Mouse (Mus musculus): ENCODE measurements around the gene Fam217b. TPM values are rescaled to one million over a fixed set of nuclear protein-coding genes. Genes with fewer than 3 reads are reported as not detected.

Fam217b gene
- total RNA-seq, 1 experiment from 2014 or later = 19.8 TPM

DNA sequence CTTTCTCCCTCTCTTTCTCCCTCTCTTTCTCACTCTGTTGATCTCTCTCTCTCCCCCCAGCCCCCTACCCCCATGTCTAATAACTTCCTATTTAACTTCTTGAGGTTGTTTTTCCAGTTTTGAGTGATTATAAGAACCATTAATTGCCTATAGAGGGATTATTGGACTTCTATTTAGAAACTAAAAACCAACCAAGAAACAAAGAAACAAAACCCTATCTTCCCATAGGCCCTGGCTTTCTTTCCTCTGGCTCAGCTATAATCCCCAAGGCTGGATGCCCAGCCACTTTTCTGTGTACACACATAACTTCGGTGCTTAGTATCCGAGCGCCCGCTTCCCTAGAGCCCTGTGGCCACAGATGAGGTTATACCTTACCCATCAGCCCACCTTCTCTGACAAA lies 15.9 kb downstream of the Fam217b start, which contains the start of gene Cdh26:
Cdh26 (plus strand) TSS at position 301 of the 400 bp plus-strand sequence.
- no peak for ATAC-seq (ENCODE audit: extremely low read depth, insufficient number of reproducible peaks, low FRiP score, poor library complexity, severe bottlenecking)

DNA sequence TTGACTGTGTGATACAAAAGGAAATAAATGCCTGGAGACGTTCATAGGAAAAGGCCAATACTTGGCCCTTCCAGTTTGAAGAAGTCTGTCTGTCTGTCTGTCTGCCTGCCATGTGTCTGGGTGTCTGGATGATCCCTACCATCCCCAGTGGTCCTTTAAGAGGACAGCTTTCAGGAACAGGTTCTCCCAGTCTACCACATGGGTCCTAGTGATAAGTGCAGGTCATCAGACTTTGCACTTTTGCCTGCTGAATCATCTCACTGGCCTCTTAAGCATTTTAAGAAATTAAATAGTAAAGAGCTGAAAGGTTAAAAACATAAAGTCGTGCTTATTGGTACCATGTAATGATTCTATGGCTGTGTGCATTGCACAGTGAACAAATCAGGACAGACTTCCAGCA lies 19.2 kb downstream of the Fam217b start:
- no peak for ATAC-seq (ENCODE audit: extremely low read depth, insufficient number of reproducible peaks, low FRiP score, poor library complexity, severe bottlenecking)

DNA sequence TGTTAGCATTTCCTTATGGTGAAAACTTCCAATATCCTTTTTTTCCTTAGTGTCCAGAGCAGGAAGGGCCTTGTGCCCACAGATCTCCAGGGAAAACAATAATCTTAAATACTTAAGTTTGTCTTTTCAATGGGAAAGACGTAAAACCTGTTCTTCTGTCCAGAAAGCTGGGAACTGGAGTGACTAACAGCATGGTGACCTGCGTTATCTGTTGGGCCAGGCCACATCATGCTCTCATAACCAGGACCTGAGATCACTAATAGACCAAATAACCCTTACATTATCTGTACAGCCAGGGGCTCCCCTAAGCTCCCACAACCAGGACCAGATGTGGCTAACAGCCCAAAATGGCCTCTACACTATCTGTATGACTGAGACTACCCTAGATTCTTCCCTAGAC lies 19.6 kb downstream of the Fam217b start:
- no peak for ATAC-seq (ENCODE audit: extremely low read depth, insufficient number of reproducible peaks, low FRiP score, poor library complexity, severe bottlenecking)

GRCm38 (mm10) chr2:178437311-178437710 lies 23.0 kb downstream of the Fam217b start:
- no peak for ATAC-seq (ENCODE audit: extremely low read depth, insufficient number of reproducible peaks, low FRiP score, poor library complexity, severe bottlenecking)

- no peak for ATAC-seq (ENCODE audit: extremely low read depth, insufficient number of reproducible peaks, low FRiP score, poor library complexity, severe bottlenecking)
Measured at GRCm38 (mm10) chr2:178449386-178449785, 35.1 kb downstream of the Fam217b start.

DNA sequence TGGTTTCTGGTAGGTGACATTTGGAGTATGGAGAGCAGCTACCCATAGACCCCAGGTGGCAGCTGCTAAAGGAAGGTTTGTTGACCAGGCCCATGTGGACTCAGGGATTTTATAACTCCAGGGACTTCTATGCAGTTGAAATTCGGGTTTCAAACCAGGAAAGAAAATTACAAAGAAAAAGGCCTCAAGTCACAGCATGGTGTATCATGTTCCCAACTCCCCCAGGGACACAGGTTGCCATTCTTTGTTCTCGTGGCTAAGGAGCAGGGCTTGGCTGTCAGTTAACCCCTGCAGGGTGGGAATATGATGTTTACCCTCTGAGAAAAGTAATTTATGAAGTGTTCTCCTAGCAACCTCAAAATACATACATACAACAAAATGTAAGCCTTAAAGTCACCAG lies 35.9 kb downstream of the Fam217b start:
- no peak for ATAC-seq (ENCODE audit: extremely low read depth, insufficient number of reproducible peaks, low FRiP score, poor library complexity, severe bottlenecking)

DNA sequence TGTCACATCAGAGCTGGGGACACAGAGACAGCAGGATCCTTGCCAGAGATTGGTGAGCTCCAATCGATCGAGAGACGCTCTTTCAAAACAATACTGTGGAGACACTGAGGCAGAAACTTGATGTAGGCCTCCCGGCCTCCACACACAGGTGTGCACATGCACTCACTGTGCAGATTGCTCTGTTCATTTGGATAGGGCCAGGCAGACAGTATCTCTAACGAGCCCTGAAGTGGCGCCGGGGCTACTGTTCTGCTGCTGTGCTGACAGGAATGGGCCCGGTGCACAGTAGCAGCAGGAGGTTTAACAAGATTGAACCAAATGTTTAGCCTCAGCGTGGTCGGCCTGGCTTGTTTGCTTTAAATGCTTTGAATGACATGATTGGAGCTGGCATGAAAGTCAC lies 36.6 kb downstream of the Fam217b start:
- no peak for ATAC-seq (ENCODE audit: extremely low read depth, insufficient number of reproducible peaks, low FRiP score, poor library complexity, severe bottlenecking)

DNA sequence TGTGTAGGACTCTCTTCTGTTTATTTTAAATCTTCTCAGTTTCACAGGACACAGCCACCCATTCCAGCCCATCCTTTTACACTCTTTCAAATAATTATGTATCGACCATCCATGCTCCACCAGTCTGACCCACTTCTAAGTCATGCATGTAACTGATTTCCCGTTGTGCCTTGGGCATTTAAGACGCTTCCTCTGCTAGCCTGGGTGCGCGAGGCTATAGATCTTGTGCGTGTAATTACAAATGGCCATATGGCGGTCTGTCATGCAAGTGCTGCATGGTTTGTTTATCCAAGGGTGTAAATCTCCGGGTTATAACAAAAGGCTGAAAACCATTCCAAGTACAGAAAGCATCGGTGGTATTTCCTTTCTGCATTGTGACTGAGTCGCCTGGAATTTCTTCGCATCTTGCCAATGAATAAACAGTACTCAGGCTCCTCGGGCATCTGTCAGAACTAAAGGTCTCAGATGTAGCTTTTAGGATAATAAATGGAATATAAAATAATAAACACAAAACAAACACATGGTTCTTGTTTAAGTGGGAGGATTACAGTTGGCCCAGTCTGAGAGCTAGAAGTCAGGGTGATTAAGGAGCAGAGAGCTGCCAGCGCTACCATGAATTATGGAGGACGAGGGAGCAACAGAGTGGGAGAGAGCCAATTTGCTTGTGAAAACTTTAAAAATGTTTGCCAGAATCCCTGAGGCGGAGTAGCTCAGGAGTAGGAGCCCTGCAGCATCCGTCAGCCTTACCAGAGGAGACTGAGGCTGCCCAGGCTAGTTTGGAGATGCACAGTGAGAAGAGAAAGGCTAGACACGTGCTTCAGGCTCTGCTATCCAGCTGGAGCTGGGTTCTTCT lies 40.6 kb downstream of the Fam217b start:
- no peak for ATAC-seq (ENCODE audit: extremely low read depth, insufficient number of reproducible peaks, low FRiP score, poor library complexity, severe bottlenecking)

DNA sequence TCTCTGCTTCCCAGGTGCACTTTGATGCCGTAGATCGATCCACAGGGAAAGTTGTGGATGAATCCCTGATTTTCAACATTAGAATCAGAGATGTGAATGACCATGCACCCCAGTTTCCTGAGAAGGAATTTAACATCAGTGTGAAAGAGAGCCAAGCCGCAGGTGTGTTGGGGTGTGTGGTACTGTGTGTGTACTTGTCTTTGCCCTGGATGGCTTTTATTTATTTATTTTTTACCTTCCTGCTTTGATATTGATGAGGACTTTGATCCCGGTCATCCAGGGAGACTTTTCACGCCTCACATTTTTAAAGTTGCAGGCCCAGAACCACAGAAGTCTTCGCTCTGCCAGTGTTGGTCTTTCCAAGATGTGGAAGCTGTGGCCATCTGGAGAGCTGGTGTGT lies 43.1 kb downstream of the Fam217b start:
- no peak for ATAC-seq (ENCODE audit: extremely low read depth, insufficient number of reproducible peaks, low FRiP score, poor library complexity, severe bottlenecking)

GRCm38 (mm10) chr2:178460353-178460752 lies 46.0 kb downstream of the Fam217b start:
- ATAC-seq (ENCODE audit: extremely low read depth, insufficient number of reproducible peaks, low FRiP score, poor library complexity, severe bottlenecking) = no peak

GRCm38 (mm10) chr2:178471546-178472480 lies 57.5 kb downstream of the Fam217b start:
- ATAC-seq (ENCODE audit: extremely low read depth, insufficient number of reproducible peaks, low FRiP score, poor library complexity, severe bottlenecking) = no peak

GRCm38 (mm10) chr2:178473916-178474315 lies 59.6 kb downstream of the Fam217b start:
- ATAC-seq (ENCODE audit: extremely low read depth, insufficient number of reproducible peaks, low FRiP score, poor library complexity, severe bottlenecking) = no peak

Other genes starting within 250 kb of the Fam217b start
- gene Sycp2, start 6.8 kb upstream of the Fam217b start, total RNA-seq (2017) = 49.4 and 51.7 TPM in 2 replicates
- 50.3 and 56.3 TPM in 2 replicates for gene Ppp1r3d, start 52 bp upstream of the Fam217b start, total RNA-seq (2017)
- gene Cdh26, start 16.0 kb downstream of the Fam217b start, total RNA-seq (2017) = not detected in 2 replicates